Mouse (Mus musculus) testis, adult 2 months (tissue): ENCODE data around the gene Gnaq.

ENCODE experiments used
- CTCF ChIP-seq: fragments of 200-500 bp; IDR thresholded peaks from 2 replicates; pipeline ENCODE4 v1.5.1; 2012; ENCODE audit warnings: low read depth, mild to moderate bottlenecking, inconsistent platforms, low read length, moderate library complexity; ENCODE audit not compliant: control insufficient read depth, insufficient read depth, insufficient replicate concordance
- POLR2A ChIP-seq: fragments of 200-500 bp; IDR thresholded peaks from 2 replicates; pipeline ENCODE4 v1.6.1; 2012; ENCODE audit warnings: low read depth, mild to moderate bottlenecking, inconsistent platforms, low read length, moderate library complexity; ENCODE audit not compliant: control insufficient read depth

DNA sequence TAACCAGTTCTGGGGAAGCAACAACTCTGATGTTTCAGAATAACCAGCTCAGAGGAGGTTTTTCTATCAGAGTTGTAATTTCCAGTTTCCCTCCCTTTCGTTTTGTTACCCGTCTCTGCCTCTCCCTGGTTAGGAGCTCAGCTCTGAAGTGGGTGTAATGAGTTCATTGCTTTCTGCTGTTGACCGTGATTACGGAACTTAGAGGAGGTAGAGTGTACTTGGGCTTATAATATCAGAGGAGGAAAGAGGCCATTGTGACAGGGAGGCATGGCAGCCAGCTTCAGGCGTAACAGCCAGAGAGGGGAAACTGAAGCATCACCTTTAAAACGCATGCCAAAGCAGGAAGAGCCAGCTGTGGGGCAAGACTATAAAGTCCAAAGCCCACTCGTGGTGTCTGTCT, 245.9 kb downstream of the Gnaq start:
- TF ChIP-seq CTCF (no peak), POLR2A (no peak)
